Mouse (Mus musculus): Measurements from ENCODE around the gene Kdf1.

DNA sequence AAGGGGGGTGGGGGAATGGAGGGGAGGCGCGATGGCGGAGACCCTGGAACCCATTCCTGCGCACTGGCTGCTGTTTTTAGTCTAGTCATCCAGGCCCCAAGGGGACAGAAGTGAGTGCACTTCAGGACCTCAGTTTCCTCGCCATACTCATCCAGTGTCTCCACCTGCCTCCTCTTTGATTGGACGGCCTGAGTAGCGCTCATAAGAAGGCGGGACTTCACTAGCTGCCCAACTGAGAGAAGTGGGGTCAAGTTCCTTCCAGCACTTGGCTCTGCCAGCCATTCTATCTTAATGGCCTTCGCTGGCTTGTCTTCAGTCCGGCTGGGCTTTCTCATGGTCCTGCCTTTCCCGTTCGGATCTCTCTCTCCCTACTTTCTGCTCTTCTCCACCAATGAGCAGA is 49.6 kb upstream of the Kdf1 start:
- no peak for TF ChIP-seq EP300 (IDR thresholded peaks at IDR 0.05; ENCODE audit: low read depth)
- no peak for TF ChIP-seq CTCF (IDR thresholded peaks at IDR 0.05; ENCODE audit: low read depth)
